Mouse (Mus musculus) spleen, postnatal 36 days (tissue): ENCODE data around the gene Stk32c.

Experiments
- DNase-seq, 2 experiments: peaks; one replicate each; pipeline ENCODE4 v3.0.0; 2022; ENCODE audit warnings: low spot score in 2 of 2, mixed read lengths in 1 of 2

Gene Stk32c

GRCm38 (mm10) chr7:139093781-139094180 is 119.3 kb downstream of the Stk32c start:
- DNase-seq = no peak

GRCm38 (mm10) chr7:139093124-139093523 is 120.0 kb downstream of the Stk32c start:
- no peak for DNase-seq

- no peak for DNase-seq
These were observed 120.4 kb downstream of the Stk32c start for GRCm38 (mm10) chr7:139092676-139093075.

DNA sequence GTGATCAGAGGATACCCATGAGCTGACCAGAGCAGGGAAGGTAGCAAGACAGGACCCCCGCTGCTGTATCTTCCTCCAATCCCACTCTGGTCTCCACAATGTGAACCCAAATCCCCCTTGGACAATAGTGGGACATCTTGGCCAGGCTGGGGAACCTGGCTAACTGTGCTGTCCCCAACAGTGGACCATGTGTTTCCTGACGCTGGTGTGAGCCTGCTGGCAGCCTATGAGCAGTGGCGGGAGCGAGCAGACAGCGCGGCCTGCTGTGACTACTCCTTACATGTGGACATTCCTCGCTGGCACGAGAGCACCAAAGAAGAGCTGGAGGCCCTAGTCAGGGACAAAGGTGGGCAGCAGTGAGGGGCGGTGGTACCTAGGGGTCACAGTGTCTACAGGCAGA is 121.4 kb downstream of the Stk32c start:
- no peak for DNase-seq

GRCm38 (mm10) chr7:139089892-139090874 is 122.9 kb downstream of the Stk32c start:
- DNase-seq = no peak

DNA sequence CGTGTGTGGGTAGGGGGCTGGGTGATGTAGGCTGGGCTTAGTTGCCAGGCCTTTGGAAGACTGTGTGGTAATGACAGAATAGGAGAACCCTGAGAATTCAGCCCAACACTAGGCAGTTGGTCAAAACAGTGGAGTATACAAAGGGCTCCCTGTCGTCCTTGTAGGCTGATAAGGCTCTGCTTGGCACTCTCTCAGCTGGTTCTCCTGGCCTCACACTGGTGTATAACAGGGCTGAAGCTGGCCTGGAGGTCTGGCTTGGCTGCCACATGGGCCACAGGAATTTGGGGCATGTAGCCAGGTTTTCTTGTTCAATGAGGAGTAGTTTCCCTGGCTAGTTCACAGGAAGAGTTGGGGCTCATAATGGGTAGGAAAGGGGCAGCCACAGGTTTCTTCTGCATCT is 125.3 kb downstream of the Stk32c start:
- DNase-seq = no peak

- DNase-seq = no peak
These were observed 126.6 kb downstream of the Stk32c start for GRCm38 (mm10) chr7:139086195-139087158.

- DNase-seq = no peak
These were observed 127.4 kb downstream of the Stk32c start, which contains the start of gene Dpysl4 for GRCm38 (mm10) chr7:139085629-139086194. TSS of gene Dpysl4 (plus strand) at chr7:139086001.

DNA sequence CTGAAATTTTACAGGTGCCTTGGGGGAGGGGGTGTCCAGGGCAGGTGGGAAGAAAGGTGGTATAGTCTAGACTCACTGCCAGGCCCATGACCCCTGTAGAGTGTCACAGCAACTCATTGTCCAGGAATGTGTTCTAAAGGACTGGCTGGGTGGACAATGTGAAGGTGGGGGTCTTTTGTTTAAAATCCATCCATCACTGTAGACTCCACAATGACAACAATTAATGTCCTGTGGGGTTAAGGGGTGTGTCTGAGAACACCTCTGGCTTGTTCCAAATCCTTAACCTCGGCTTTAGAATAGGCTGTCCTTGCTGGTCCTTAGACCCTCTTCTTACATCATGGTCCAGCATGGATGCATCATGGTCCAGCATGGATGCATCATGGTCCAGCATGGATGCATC is 128.8 kb downstream of the Stk32c start:
- DNase-seq = no peak

GRCm38 (mm10) chr7:139082281-139082680 is 130.8 kb downstream of the Stk32c start:
- DNase-seq = no peak

GRCm38 (mm10) chr7:139081158-139081557 is 131.9 kb downstream of the Stk32c start:
- no peak for DNase-seq

DNA sequence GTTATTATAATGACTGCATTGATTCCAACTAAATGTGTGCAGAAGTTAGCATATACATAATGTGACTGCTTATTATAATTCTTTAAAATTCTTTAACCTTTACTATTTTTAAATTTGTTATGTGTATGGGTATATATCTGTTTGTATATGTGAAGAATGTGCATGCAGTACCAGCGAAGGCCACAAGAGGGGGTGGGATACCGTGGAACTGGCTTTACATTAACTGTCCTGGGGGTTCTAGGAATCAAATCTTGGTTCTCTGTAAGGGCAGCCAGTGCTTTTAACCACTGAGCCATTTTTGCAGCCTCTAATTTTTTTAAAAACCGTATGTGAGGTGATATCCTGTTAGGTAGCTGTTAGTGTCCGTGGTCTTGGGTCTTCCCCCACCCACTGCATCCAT is 132.4 kb downstream of the Stk32c start:
- no peak for DNase-seq

DNA sequence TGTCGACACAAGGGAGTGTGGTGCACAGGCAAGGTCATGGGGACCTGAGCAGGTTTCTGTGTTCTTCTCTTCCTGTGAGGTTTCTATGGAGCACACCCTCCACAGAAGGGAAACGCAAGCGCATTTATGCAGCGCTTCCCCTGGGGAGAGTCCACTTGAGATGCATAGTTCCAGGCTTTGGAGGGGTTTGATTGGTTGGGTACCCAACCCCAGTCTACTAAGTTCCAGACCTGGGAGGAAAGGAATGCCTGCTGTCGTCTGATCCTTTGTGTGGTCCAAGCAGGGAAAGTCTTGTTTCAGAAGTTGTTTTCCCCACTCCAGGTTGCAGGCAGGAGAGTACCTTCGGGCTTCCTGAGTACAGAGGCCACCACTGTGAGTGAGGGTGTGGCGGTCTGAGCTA is 134.0 kb downstream of the Stk32c start:
- DNase-seq = no peak

DNA sequence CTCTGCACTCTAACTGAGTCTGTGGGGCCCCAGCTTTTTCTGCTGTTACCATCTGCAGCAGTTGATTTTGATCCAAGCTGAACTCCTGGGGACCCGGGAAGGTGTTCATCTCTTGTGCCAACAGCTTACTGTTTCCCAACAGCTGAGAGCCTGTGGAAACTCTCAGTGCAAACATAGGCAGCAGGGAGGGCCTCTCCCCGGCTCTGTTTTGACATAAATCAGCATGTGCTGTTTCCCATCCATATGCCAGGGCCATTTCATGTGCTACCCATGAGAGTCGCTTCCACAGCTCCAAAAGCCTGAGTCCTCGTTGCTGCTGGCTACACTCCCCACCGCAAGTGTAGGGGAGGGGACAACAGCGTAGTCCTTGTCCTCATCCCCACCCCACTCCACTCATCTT is 134.9 kb downstream of the Stk32c start:
- DNase-seq = no peak

DNA sequence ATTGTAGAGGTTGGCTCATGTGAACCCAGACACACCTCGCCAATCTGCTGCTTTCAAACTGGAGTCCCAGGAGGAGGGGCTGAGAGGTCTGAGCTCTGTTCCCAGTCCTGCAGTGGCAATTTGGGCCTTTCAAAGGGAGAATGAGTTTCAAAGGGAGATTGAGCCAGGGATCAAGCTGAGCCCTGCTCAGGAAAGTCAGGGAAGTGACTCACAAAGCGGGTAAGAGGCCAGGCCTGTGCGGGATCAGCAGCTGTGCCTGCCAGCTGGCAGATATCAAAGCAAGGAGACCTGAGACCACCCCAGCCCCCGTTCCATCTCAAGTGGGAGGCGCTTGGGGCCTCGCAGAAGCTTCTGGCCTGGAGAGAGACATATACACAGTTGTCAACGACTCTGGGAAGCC is 135.8 kb downstream of the Stk32c start:
- no peak for DNase-seq

- no peak for DNase-seq
These were observed 137.9 kb downstream of the Stk32c start for GRCm38 (mm10) chr7:139075054-139075794.

GRCm38 (mm10) chr7:139074189-139074588 is 138.9 kb downstream of the Stk32c start:
- DNase-seq = no peak

GRCm38 (mm10) chr7:139068182-139068623 is 144.9 kb downstream of the Stk32c start:
- DNase-seq = no peak

GRCm38 (mm10) chr7:139063406-139063805 is 149.7 kb downstream of the Stk32c start:
- no peak for DNase-seq
